Mouse (Mus musculus) forebrain, embryonic 15.5 days (tissue): ENCODE data around the gene Dusp11. TPM values are rescaled to one million over a fixed set of nuclear protein-coding genes. Genes with fewer than 3 reads are reported as not detected.
"Not testable (repeated sequence)": the region's sequence is repeated elsewhere in the genome, so short reads cannot be mapped to it uniquely, and the experiment has no call there.

Experiments used
- ATAC-seq: fragments of 200-750 bp; cut with Nextera tagmentation; replicated peaks from 2 replicates; pipeline ENCODE4 v1.8.0; 2017; ENCODE audit warnings: mild to moderate bottlenecking, moderate TSS enrichment, moderate library complexity
- H3K27ac ChIP-seq: fragments of 300-500 bp; sonication (generic); replicated peaks from 2 replicates; pipeline ENCODE4 v1.5.1; 2015; ENCODE audit warnings: mild to moderate bottlenecking, inconsistent platforms
- H3K27me3 ChIP-seq: fragments of 300-500 bp; sonication (generic); 2 replicates; pipeline ENCODE4 v1.6.1; 2015; ENCODE audit warnings: inconsistent platforms
- H3K36me3 ChIP-seq: fragments of 300-500 bp; sonication (generic); 2 replicates; pipeline ENCODE4 v1.6.1; 2015; ENCODE audit warnings: mild to moderate bottlenecking, inconsistent platforms
- H3K4me1 ChIP-seq: fragments of 300-500 bp; sonication (generic); 2 replicates; pipeline ENCODE4 v1.6.1; 2015; ENCODE audit warnings: inconsistent platforms
- H3K4me2 ChIP-seq: fragments of 300-500 bp; sonication (generic); replicated peaks from 2 replicates; pipeline ENCODE4 v1.6.1; 2015; ENCODE audit warnings: mild to moderate bottlenecking, inconsistent platforms
- H3K4me3 ChIP-seq: fragments of 300-500 bp; sonication (generic); 2 replicates; pipeline ENCODE4 v1.5.1; 2015; ENCODE audit warnings: mild to moderate bottlenecking, inconsistent platforms
- H3K9ac ChIP-seq: fragments of 300-500 bp; sonication (generic); replicated peaks from 2 replicates; pipeline ENCODE4 v1.6.1; 2015; ENCODE audit warnings: mild to moderate bottlenecking, inconsistent platforms
- H3K9me3 ChIP-seq: fragments of 300-500 bp; sonication (generic); 2 replicates; pipeline ENCODE4 v1.6.1; 2016; ENCODE audit warnings: inconsistent platforms
- WGBS: fragments of 180-500 bp; shearing (Covaris S2); methylation state at CpG from one replicate; pipeline ENCODE4 v1.1.7; 2015; ENCODE audit warnings: mixed read lengths; 5-methylcytosine and 5-hydroxymethylcytosine counted together
- polyA plus RNA-seq: library from polyadenylated mRNA; unstranded; fragments of >200 nt; fragmentation: Nextera tagmentation; extraction: Ambion mirVana; gene quantifications from 2 replicates; pipeline ENCODE4 v1.2.1, GENCODE M21; 2015

Dusp11 gene
- polyA plus RNA-seq, 1 experiment from 2014 or later, result 42.7 TPM

- Histone ChIP-seq H3K4me2 (no peak overlapping the region), H3K4me3 (no peak overlapping the region), H3K27ac (no peak overlapping the region), H3K27me3 (no peaks in the 10 kb centered on the region), H3K9ac (no peak overlapping the region), H3K36me3 (peaks cover 60% of the 10 kb centered on the region), H3K9me3 (no peaks in the 10 kb centered on the region), H3K4me1 (no peaks in the 10 kb centered on the region)
- 89% methylated on average over 1 of the region's 1 CpGs for WGBS
- no peak for ATAC-seq
These were observed 32.2 kb downstream of the Dusp11 start for GRCm38 (mm10) chr6:85929312-85929711.

- no peak for ATAC-seq
- Histone ChIP-seq H3K9ac (no peak overlapping the region), H3K27ac (no peak overlapping the region), H3K27me3 (no peaks in the 10 kb centered on the region), H3K4me1 (no peaks in the 10 kb centered on the region), H3K4me3 (no peak overlapping the region), H3K36me3 (peaks cover 72% of the 10 kb centered on the region), H3K9me3 (no peaks in the 10 kb centered on the region), H3K4me2 (no peak overlapping the region)
- 92% methylated on average over 9 of the region's 9 CpGs for WGBS
These were observed 33.7 kb downstream of the Dusp11 start for GRCm38 (mm10) chr6:85927476-85928464.

- Histone ChIP-seq H3K9me3 (no peaks in the 10 kb centered on the region), H3K27ac (no peak overlapping the region), H3K36me3 (peaks cover 78% of the 10 kb centered on the region), H3K4me1 (no peaks in the 10 kb centered on the region), H3K4me3 (no peak overlapping the region), H3K9ac (no peak overlapping the region), H3K27me3 (no peaks in the 10 kb centered on the region), H3K4me2 (no peak overlapping the region)
- no peak for ATAC-seq
- WGBS, result 82% methylated on average over 1 of the region's 1 CpGs
These were observed 34.8 kb downstream of the Dusp11 start for GRCm38 (mm10) chr6:85926709-85927108.

GRCm38 (mm10) chr6:85923643-85924042 lies 37.8 kb downstream of the Dusp11 start:
- Histone ChIP-seq H3K27ac (no peak overlapping the region), H3K36me3 (peaks cover 62% of the 10 kb centered on the region), H3K4me2 (no peak overlapping the region), H3K4me3 (no peak overlapping the region), H3K9me3 (no peaks in the 10 kb centered on the region), H3K27me3 (no peaks in the 10 kb centered on the region), H3K9ac (no peak overlapping the region), H3K4me1 (no peaks in the 10 kb centered on the region)
- no peak for ATAC-seq
- WGBS, result 95% methylated on average over 1 of the region's 1 CpGs

- WGBS, result 94% methylated on average over 4 of the region's 4 CpGs
- no peak for ATAC-seq
- H3K36me3 ChIP-seq, result peaks cover 24% of the 10 kb centered on the region
These were observed 42.1 kb downstream of the Dusp11 start for GRCm38 (mm10) chr6:85919401-85919800.

GRCm38 (mm10) chr6:85918341-85918740 lies 43.1 kb downstream of the Dusp11 start:
- WGBS, result 92% methylated on average over 3 of the region's 3 CpGs
- ATAC-seq, H3K27ac ChIP-seq, H3K27me3 ChIP-seq, H3K9me3 ChIP-seq, H3K4me2 ChIP-seq, H3K4me3 ChIP-seq, H3K9ac ChIP-seq: not testable (repeated sequence)
- Histone ChIP-seq H3K36me3 (peaks cover 16% of the 10 kb centered on the region), H3K4me1 (peaks cover 18% of the 10 kb centered on the region)

More at GRCm38 (mm10) chr6:85919401-85919800, 42.1 kb downstream of the Dusp11 start:
- no peak overlapping the region for H3K4me3 ChIP-seq
- no peaks in the 10 kb centered on the region for H3K27me3 ChIP-seq
- peaks cover 14% of the 10 kb centered on the region for H3K4me1 ChIP-seq
- no peak overlapping the region for H3K9ac ChIP-seq
- no peak overlapping the region for H3K27ac ChIP-seq
- no peak overlapping the region for H3K4me2 ChIP-seq
- no peaks in the 10 kb centered on the region for H3K9me3 ChIP-seq

- no peaks in the 10 kb centered on the region for H3K27me3 ChIP-seq
- no peak for ATAC-seq
- peak overlapping the region; percentile 69 for H3K9ac ChIP-seq
- H3K27ac ChIP-seq, result 0 out of 2 replicates have a peak overlapping the region, but pooled peaks have one; percentile 86
- H3K9me3 ChIP-seq, result no peaks in the 10 kb centered on the region
- WGBS, result 86% methylated on average over 6 of the region's 6 CpGs
- H3K4me3 ChIP-seq, result peak overlapping the region; percentile 56
- peak overlapping the region; percentile 74 for H3K4me2 ChIP-seq
- H3K4me1 ChIP-seq, result peaks cover 18% of the 10 kb centered on the region
- 0 out of 2 replicates have a peak, but pooled peaks cover 6% of the 10 kb centered on the region for H3K36me3 ChIP-seq
These were observed 44.9 kb downstream of the Dusp11 start for GRCm38 (mm10) chr6:85916596-85916995.

GRCm38 (mm10) chr6:85915539-85916513 lies 45.6 kb downstream of the Dusp11 start, which contains the start of gene Nat8f1:
Gene Nat8f1, minus strand, starts transcription at chr6:85915687.
- Histone ChIP-seq H3K4me2 (peak within 1 kb of the TSS; percentile 74), H3K27ac (peak within 1 kb of the TSS; percentile 86), H3K9ac (peak within 1 kb of the TSS; percentile 69), H3K4me3 (peak within 1 kb of the TSS; percentile 56), H3K4me1 (peaks cover 18% of the 10 kb centered on the region)
- not testable (repeated sequence) for H3K27me3 ChIP-seq, H3K36me3 ChIP-seq, H3K9me3 ChIP-seq
- WGBS, result under 1% methylated on average over 58 of the region's 61 CpGs
- peak; percentile 97 for ATAC-seq

GRCm38 (mm10) chr6:85915141-85915538 lies 46.3 kb downstream of the Dusp11 start:
- Histone ChIP-seq H3K36me3 (no peaks in the 10 kb centered on the region), H3K4me3 (peak overlapping the region; percentile 56), H3K4me2 (peak overlapping the region; percentile 74), H3K27ac (peak overlapping the region; percentile 86), H3K27me3 (no peaks in the 10 kb centered on the region), H3K9me3 (no peaks in the 10 kb centered on the region), H3K4me1 (peaks cover 18% of the 10 kb centered on the region), H3K9ac (peak overlapping the region; percentile 69)
- 4% methylated on average over 11 of the region's 11 CpGs for WGBS
- 0 out of 2 replicates have a peak, but pooled peaks have one; percentile 9 for ATAC-seq

- no peak for ATAC-seq
- H3K4me1 ChIP-seq, result peaks cover 16% of the 10 kb centered on the region
- 87% methylated on average over 3 of the region's 3 CpGs for WGBS
- H3K4me3 ChIP-seq, result no peak within 1 kb of the TSS
- no peaks in the 10 kb centered on the region for H3K27me3 ChIP-seq
- no peaks in the 10 kb centered on the region for H3K36me3 ChIP-seq
- no peak within 1 kb of the TSS for H3K4me2 ChIP-seq
- no peak within 1 kb of the TSS for H3K27ac ChIP-seq
- H3K9me3 ChIP-seq, result no peaks in the 10 kb centered on the region
- no peak within 1 kb of the TSS for H3K9ac ChIP-seq
These were observed 49.9 kb downstream of the Dusp11 start, which contains the start of gene Tprkb for GRCm38 (mm10) chr6:85911587-85911986. Gene Tprkb, plus strand, starts transcription at chr6:85911865.

GRCm38 (mm10) chr6:85909704-85910103 lies 51.8 kb downstream of the Dusp11 start:
- Histone ChIP-seq H3K4me1 (peaks cover 7% of the 10 kb centered on the region), H3K27ac (no peak overlapping the region), H3K27me3 (no peaks in the 10 kb centered on the region), H3K4me2 (no peak overlapping the region), H3K36me3 (no peaks in the 10 kb centered on the region), H3K9me3 (no peaks in the 10 kb centered on the region), H3K4me3 (no peak overlapping the region), H3K9ac (no peak overlapping the region)
- ATAC-seq, result no peak
- 97% methylated on average over 1 of the region's 1 CpGs for WGBS
